Mouse (Mus musculus) MEL (cell line): ENCODE results near the gene Arid3b. TPM values are rescaled to one million over a fixed set of nuclear protein-coding genes. Genes with fewer than 3 reads are reported as not detected.

Source experiments
- DNase-seq: peaks from one replicate; pipeline ENCODE4 v3.0.0; 2011; ENCODE audit warnings: low read depth, low spot score
- H3K27ac ChIP-seq: 2 replicates; pipeline ENCODE4 v1.5.1; 2012; ENCODE audit warnings: low read depth, mild to moderate bottlenecking, control low read depth, low read length, moderate library complexity; ENCODE audit not compliant: control insufficient read depth
- H3K27me3 ChIP-seq, 2 experiments: fragments of 150-350 bp in 1 of 2; sonication (generic) in 1 of 2; 2 replicates each; pipeline ENCODE4 v1.6.1; 2012; ENCODE audit warnings: low read length in 2 of 2, mild to moderate bottlenecking in 2 of 2, improper control_type of control experiment in 1 of 2, moderate library complexity in 1 of 2; ENCODE audit not compliant: insufficient read depth in 2 of 2, control insufficient read depth in 1 of 2
- H3K36me3 ChIP-seq, 2 experiments: 2 replicates each; pipeline ENCODE4 v1.6.1; 2012 to 2014; ENCODE audit warnings: low read length in 2 of 2, improper control_type of control experiment in 1 of 2, inconsistent platforms in 1 of 2, mild to moderate bottlenecking in 1 of 2; ENCODE audit not compliant: insufficient read depth in 2 of 2, control insufficient read depth in 1 of 2
- H3K4me1 ChIP-seq, 2 experiments: fragments of 150-350 bp in 1 of 2; sonication (generic) in 1 of 2; 2 replicates each; pipeline ENCODE4 v1.6.1; 2012; ENCODE audit warnings: low read length in 2 of 2, improper control_type of control experiment in 1 of 2, mild to moderate bottlenecking in 1 of 2; ENCODE audit not compliant: insufficient read depth in 2 of 2, control insufficient read depth in 1 of 2
- H3K4me3 ChIP-seq, 2 experiments: fragments of 150-350 bp in 1 of 2; sonication (generic) in 1 of 2; 2 replicates each; pipeline ENCODE4 v1.5.1; 2012; ENCODE audit warnings: low read depth in 2 of 2, low read length in 2 of 2, mild to moderate bottlenecking in 2 of 2, moderate library complexity in 2 of 2, control low read depth in 1 of 2, improper control_type of control experiment in 1 of 2; ENCODE audit not compliant: control insufficient read depth in 1 of 2, insufficient read depth in 1 of 2
- H3K79me2 ChIP-seq: 2 replicates; pipeline ENCODE4 v1.6.1; 2012; ENCODE audit warnings: mild to moderate bottlenecking, low read length, moderate library complexity; ENCODE audit not compliant: control insufficient read depth, poor library complexity, insufficient read depth
- H3K9ac ChIP-seq: 2 replicates; pipeline ENCODE4 v1.6.1; 2012; ENCODE audit warnings: low read depth, mild to moderate bottlenecking, control low read depth, low read length, moderate library complexity; ENCODE audit not compliant: control insufficient read depth, poor library complexity, severe bottlenecking
- H3K9me3 ChIP-seq: fragments of 150-350 bp; sonication (generic); replicated peaks from 2 replicates; pipeline ENCODE4 v1.6.1; 2012; ENCODE audit warnings: mild to moderate bottlenecking, low read length, improper control_type of control experiment, moderate library complexity; ENCODE audit not compliant: insufficient read depth
- BHLHE40 ChIP-seq: IDR thresholded peaks from 2 replicates; pipeline ENCODE4 v1.6.1; 2012; ENCODE audit warnings: low read depth, mild to moderate bottlenecking, inconsistent platforms, low read length, improper control_type of control experiment, borderline replicate concordance
- CHD1 ChIP-seq: IDR thresholded peaks from 2 replicates; pipeline ENCODE4 v1.6.1; 2012; ENCODE audit warnings: low read depth, mild to moderate bottlenecking, inconsistent platforms, low read length, improper control_type of control experiment
- CHD2 ChIP-seq: IDR thresholded peaks from 2 replicates; pipeline ENCODE4 v1.6.1; 2011; ENCODE audit warnings: low read length, improper control_type of control experiment
- CTCF ChIP-seq, 3 experiments: IDR thresholded peaks in 2 of 3; conservative IDR thresholded peaks in 1 of 3; 2 replicates each; pipeline ENCODE4 v1.5.1; 2011 to 2012; ENCODE audit warnings: low read length in 3 of 3, low read depth in 2 of 3, mild to moderate bottlenecking in 2 of 3, improper control_type of control experiment in 1 of 3, inconsistent platforms in 1 of 3, mixed read lengths in 1 of 3, moderate library complexity in 1 of 3; ENCODE audit not compliant: control insufficient read depth in 1 of 3, insufficient read depth in 1 of 3, poor library complexity in 1 of 3, severe bottlenecking in 1 of 3
- E2F4 ChIP-seq: IDR thresholded peaks from 2 replicates; pipeline ENCODE4 v1.6.1; 2011; ENCODE audit warnings: low read depth, low read length, improper control_type of control experiment, borderline replicate concordance
- ELF1 ChIP-seq: IDR thresholded peaks from 2 replicates; pipeline ENCODE4 v1.6.1; 2014; ENCODE audit warnings: low read depth, mild to moderate bottlenecking, inconsistent platforms, low read length, improper control_type of control experiment, moderate library complexity
- EP300 ChIP-seq, 2 experiments: IDR thresholded peaks; 2 replicates each; pipeline ENCODE4 v1.6.1; 2011; ENCODE audit warnings: improper control_type of control experiment in 2 of 2, low read length in 2 of 2, low read depth in 1 of 2, mild to moderate bottlenecking in 1 of 2
- ETS1 ChIP-seq: IDR thresholded peaks from 2 replicates; pipeline ENCODE4 v1.6.1; 2012; ENCODE audit warnings: low read depth, mild to moderate bottlenecking, inconsistent platforms, low read length, improper control_type of control experiment, moderate library complexity
- GATA1 ChIP-seq: IDR thresholded peaks from 2 replicates; pipeline ENCODE4 v1.6.1; 2011; ENCODE audit warnings: low read depth, low read length, improper control_type of control experiment
- HCFC1 ChIP-seq: IDR thresholded peaks from 2 replicates; pipeline ENCODE4 v1.6.1; 2012; ENCODE audit warnings: low read depth, mild to moderate bottlenecking, inconsistent platforms, low read length, improper control_type of control experiment, moderate library complexity
- MAX ChIP-seq: IDR thresholded peaks from 2 replicates; pipeline ENCODE4 v1.6.1; 2011; ENCODE audit warnings: low read length, improper control_type of control experiment
- MAZ ChIP-seq: IDR thresholded peaks from 2 replicates; pipeline ENCODE4 v1.6.1; 2012; ENCODE audit warnings: low read depth, mild to moderate bottlenecking, inconsistent platforms, low read length, improper control_type of control experiment
- MXI1 ChIP-seq: IDR thresholded peaks from 2 replicates; pipeline ENCODE4 v1.6.1; 2011; ENCODE audit warnings: mild to moderate bottlenecking, low read depth, low read length, improper control_type of control experiment
- MYB ChIP-seq: IDR thresholded peaks from 2 replicates; pipeline ENCODE4 v1.6.1; 2011; ENCODE audit warnings: mild to moderate bottlenecking, low read depth, low read length, improper control_type of control experiment
- POLR2A ChIP-seq, 2 experiments: IDR thresholded peaks; 2 replicates each; pipeline ENCODE4 v1.6.1; 2011 to 2012; ENCODE audit warnings: low read length in 2 of 2, mild to moderate bottlenecking in 2 of 2, control low read depth in 1 of 2, improper control_type of control experiment in 1 of 2, low read depth in 1 of 2, moderate library complexity in 1 of 2; ENCODE audit not compliant: control insufficient read depth in 1 of 2, insufficient read depth in 1 of 2, poor library complexity in 1 of 2
- POLR2AphosphoS2 ChIP-seq: IDR thresholded peaks from 2 replicates; pipeline ENCODE4 v1.6.1; 2011; ENCODE audit warnings: low read length, improper control_type of control experiment
- POLR2AphosphoS5 ChIP-seq: IDR thresholded peaks from 2 replicates; pipeline ENCODE4 v1.6.1; 2012; ENCODE audit warnings: low read depth, borderline replicate concordance, mild to moderate bottlenecking, inconsistent platforms, low read length, moderate library complexity, mixed read lengths
- RAD21 ChIP-seq: IDR thresholded peaks from 2 replicates; pipeline ENCODE4 v1.6.1; 2011; ENCODE audit warnings: mild to moderate bottlenecking, low read depth, low read length, improper control_type of control experiment
- RCOR1 ChIP-seq: IDR thresholded peaks from 2 replicates; pipeline ENCODE4 v1.6.1; 2012; ENCODE audit warnings: low read depth, mild to moderate bottlenecking, inconsistent platforms, low read length, improper control_type of control experiment
- SMC3 ChIP-seq: IDR thresholded peaks from 2 replicates; pipeline ENCODE4 v1.6.1; 2011; ENCODE audit warnings: low read depth, low read length, improper control_type of control experiment
- TCF12 ChIP-seq: IDR thresholded peaks from 2 replicates; pipeline ENCODE4 v1.6.1; 2014; ENCODE audit warnings: low read depth, mild to moderate bottlenecking, inconsistent platforms, low read length, improper control_type of control experiment, moderate library complexity
- USF1 ChIP-seq: IDR thresholded peaks from 2 replicates; pipeline ENCODE4 v1.6.1; 2014; ENCODE audit warnings: low read depth, mild to moderate bottlenecking, inconsistent platforms, low read length, improper control_type of control experiment, moderate library complexity
- ZC3H11A ChIP-seq: IDR thresholded peaks from 2 replicates; pipeline ENCODE4 v1.6.1; 2012; ENCODE audit warnings: low read depth, mild to moderate bottlenecking, inconsistent platforms, low read length, improper control_type of control experiment
- ZNF384 ChIP-seq: IDR thresholded peaks from 2 replicates; pipeline ENCODE4 v1.6.1; 2012; ENCODE audit warnings: low read depth, mild to moderate bottlenecking, inconsistent platforms, low read length, improper control_type of control experiment
- polyA plus RNA-seq, 2 experiments: library from polyadenylated mRNA; stranded (reverse) in 1 of 2; unstranded in 1 of 2; fragments of >175 nt in 1 of 2; fragments of >200 nt in 1 of 2; gene quantifications; 2 replicates each; pipeline versions ENCODE4 v1.2.1 to v1.2.4; 2012; ENCODE audit warnings: low replicate concordance in 2 of 2, low read depth in 1 of 2; ENCODE audit not compliant: insufficient read length in 2 of 2, insufficient read depth in 1 of 2, missing spikeins in 1 of 2
- total RNA-seq: library from RNA; depleted of rRNA; stranded (reverse); fragments of 300-350 nt; gene quantifications from 2 replicates; pipeline ENCODE4 v1.2.3, GENCODE M21; 2012

The Arid3b gene
- total and polyA plus RNA-seq, 3 experiments = 2.3 to 7.4 TPM; not detected in 1

DNA sequence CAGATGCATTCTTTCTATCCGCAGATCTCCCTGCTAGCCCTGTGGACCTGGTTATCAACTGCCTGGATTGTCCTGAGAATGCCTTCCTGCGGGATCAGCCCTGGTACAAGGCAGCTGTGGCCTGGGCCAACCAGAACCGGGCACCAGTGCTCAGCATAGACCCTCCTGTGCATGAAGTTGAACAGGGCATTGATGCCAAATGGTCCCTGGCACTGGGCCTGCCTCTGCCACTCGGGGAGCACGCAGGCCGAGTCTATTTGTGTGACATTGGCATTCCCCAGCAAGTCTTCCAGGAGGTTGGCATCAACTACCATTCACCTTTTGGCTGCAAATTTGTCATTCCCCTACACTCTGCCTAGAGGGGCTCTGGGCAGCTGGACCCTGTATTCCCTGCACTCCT lies 88.5 kb downstream of the Arid3b start:
- H3K36me3 ChIP-seq = peaks cover 7 to 25% of the 10 kb centered on the region in 2 experiments; a peak in 3 of 4 replicates
- TF ChIP-seq GATA1 = no peak
- no peak for TF ChIP-seq BHLHE40
- TF ChIP-seq POLR2AphosphoS5 = no peak
- TF ChIP-seq RAD21 = no peak
- TF ChIP-seq MXI1 = no peak
- TF ChIP-seq EP300 (IDR thresholded peaks at IDR 0.05; ENCODE audit: low read depth in 1 of 2, low read length in 2 of 2) = no peak
- TF ChIP-seq MAX = no peak
- TF ChIP-seq POLR2AphosphoS2 = no peak
- no peak for TF ChIP-seq ZNF384
- no peak for TF ChIP-seq MAZ
- no peak for TF ChIP-seq E2F4
- no peaks in the 10 kb centered on the region for H3K27me3 ChIP-seq
- no peak for DNase-seq
- no peak overlapping the region for H3K27ac ChIP-seq
- no peaks in the 10 kb centered on the region for H3K79me2 ChIP-seq
- H3K9me3 ChIP-seq = no peaks in the 10 kb centered on the region
- H3K4me1 ChIP-seq = peaks cover 0 to 5% of the 10 kb centered on the region in 2 experiments; a peak in 2 of 4 replicates
- H3K4me3 ChIP-seq = no peak overlapping the region
- H3K9ac ChIP-seq = no peak overlapping the region

DNA sequence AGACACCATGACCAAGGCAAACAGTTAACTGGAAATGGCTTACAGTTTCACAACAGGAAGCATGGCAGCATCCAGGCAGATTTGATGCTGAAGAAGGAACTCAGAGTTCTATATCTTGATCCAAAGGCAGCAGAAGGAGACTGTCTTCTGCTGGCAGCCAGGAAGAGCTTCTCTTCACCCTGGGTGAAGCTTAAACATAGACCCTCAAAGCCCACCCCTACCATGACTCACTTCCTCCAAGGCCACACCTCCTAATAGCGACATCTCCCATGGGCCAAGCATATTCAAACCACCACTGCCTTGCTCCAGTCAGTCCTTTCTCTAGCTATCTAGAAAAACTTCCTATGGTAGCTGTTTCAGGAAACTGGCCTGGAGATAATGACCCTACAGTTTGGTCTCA lies 89.5 kb downstream of the Arid3b start:
- Histone ChIP-seq H3K4me1 (peaks cover 0 to 5% of the 10 kb centered on the region in 2 experiments; a peak in 2 of 4 replicates), H3K9me3 (no peaks in the 10 kb centered on the region), H3K4me3 (no peak overlapping the region)
- TF ChIP-seq HCFC1 (no peak), TCF12 (no peak)
- TF ChIP-seq, all 39 proteins: peak for 0
- Histone ChIP-seq H3K27me3 (no peaks in the 10 kb centered on the region), H3K9ac (no peak overlapping the region), H3K36me3 (peaks cover 7 to 18% of the 10 kb centered on the region in 2 experiments; a peak in 3 of 4 replicates), H3K27ac (no peak overlapping the region), H3K79me2 (no peaks in the 10 kb centered on the region)
- DNase-seq = peak; percentile 50

DNA sequence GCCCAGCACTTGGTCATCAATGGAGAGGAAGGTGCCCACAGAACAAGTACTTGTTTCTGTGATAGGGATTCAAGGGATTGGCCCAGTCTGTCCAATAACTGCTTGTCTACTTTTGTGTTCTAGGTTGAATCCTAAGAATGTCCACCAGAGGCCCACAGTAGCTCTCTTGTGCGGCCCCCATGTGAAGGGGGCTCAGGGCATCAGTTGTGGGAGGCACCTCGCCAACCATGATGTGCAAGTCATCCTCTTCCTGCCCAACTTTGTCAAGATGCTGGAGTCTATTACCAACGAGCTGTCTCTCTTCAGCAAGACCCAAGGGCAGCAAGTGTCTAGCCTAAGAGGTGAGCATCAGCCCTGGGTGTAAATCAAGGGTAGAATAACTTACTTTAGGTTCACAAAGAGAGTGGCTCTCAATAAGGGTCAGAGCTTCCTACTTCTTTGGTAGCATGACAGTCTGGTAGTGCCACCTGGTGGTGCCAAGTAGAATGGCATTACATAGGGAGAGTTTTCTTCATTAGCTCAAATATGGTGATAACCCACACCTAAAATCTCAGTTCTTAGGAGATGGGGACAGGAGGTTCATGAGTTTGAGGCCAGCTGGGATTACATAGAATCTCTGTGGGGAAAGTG lies 92.0 kb downstream of the Arid3b start:
- no peak overlapping the region for H3K4me3 ChIP-seq
- H3K79me2 ChIP-seq = no peaks in the 10 kb centered on the region
- no peak overlapping the region for H3K27ac ChIP-seq
- TF ChIP-seq SMC3 = peak; percentile 83
- no peak for TF ChIP-seq MYB
- no peak for TF ChIP-seq ZNF384
- peak; percentile 63 to 88 (median 87) for TF ChIP-seq CTCF (IDR thresholded peaks at IDR 0.05 in 2 of 3, conservative IDR thresholded peaks at IDR 0.05 in 1 of 3; ENCODE audit: control insufficient read depth in 1 of 3, insufficient read depth in 1 of 3, low read depth in 2 of 3, low read length in 3 of 3, poor library complexity in 1 of 3, severe bottlenecking in 1 of 3)
- no peak for TF ChIP-seq CHD2
- TF ChIP-seq ZC3H11A = peak; percentile 46; the same call in 1 of the 2 replicates
- no peak for TF ChIP-seq POLR2AphosphoS5
- TF ChIP-seq POLR2AphosphoS2 = no peak
- TF ChIP-seq ELF1 = 0 out of 2 replicates have a peak, but pooled peaks have one; percentile 27
- TF ChIP-seq ETS1 = no peak
- no peak for TF ChIP-seq HCFC1
- TF ChIP-seq RCOR1 = no peak
- no peak for TF ChIP-seq CHD1
- no peak for TF ChIP-seq USF1
- TF ChIP-seq RAD21 = peak; percentile 77
- no peak for TF ChIP-seq MAX
- TF ChIP-seq POLR2A (IDR thresholded peaks at IDR 0.05; ENCODE audit: control insufficient read depth in 1 of 2, insufficient read depth in 1 of 2, low read depth in 1 of 2, low read length in 2 of 2, poor library complexity in 1 of 2) = no peak
- peaks cover 0 to 5% of the 10 kb centered on the region in 2 experiments; a peak in 2 of 4 replicates for H3K4me1 ChIP-seq
- peaks cover 7 to 16% of the 10 kb centered on the region in 2 experiments; a peak in 3 of 4 replicates for H3K36me3 ChIP-seq
- H3K27me3 ChIP-seq = no peaks in the 10 kb centered on the region
- H3K9ac ChIP-seq = no peak overlapping the region
- no peaks in the 10 kb centered on the region for H3K9me3 ChIP-seq
- DNase-seq = peak; percentile 84
